Mouse (Mus musculus) erythroblast, embryonic 14.5 days (primary cell): ENCODE results near the gene Bud23.

Source experiments
- GATA1 ChIP-seq: IDR thresholded peaks from 2 replicates; pipeline ENCODE4 v1.6.1; 2012; ENCODE audit warnings: low read length, inconsistent platforms, mixed read lengths
- TAL1 ChIP-seq: IDR thresholded peaks from 3 replicates; pipeline ENCODE4 v1.6.1; 2012; ENCODE audit warnings: low read length, inconsistent platforms, mixed read lengths

- no peak for TF ChIP-seq GATA1
- no peak for TF ChIP-seq TAL1
Observed at GRCm38 (mm10) chr5:135011809-135012613, 52.7 kb downstream of the Bud23 start.
